Mouse (Mus musculus) MEL (cell line): ENCODE data around the gene U90926. TPM values are rescaled to one million over a fixed set of nuclear protein-coding genes. Genes with fewer than 3 reads are reported as not detected.

Experiments used
- polyA plus RNA-seq, 2 experiments: library from polyadenylated mRNA; stranded (reverse) in 1 of 2; unstranded in 1 of 2; fragments of >175 nt in 1 of 2; fragments of >200 nt in 1 of 2; gene quantifications; 2 replicates each; pipeline versions ENCODE4 v1.2.1 to v1.2.4; 2012; ENCODE audit warnings: low replicate concordance in 2 of 2, low read depth in 1 of 2; ENCODE audit not compliant: insufficient read length in 2 of 2, insufficient read depth in 1 of 2, missing spikeins in 1 of 2
- total RNA-seq: library from RNA; depleted of rRNA; stranded (reverse); fragments of 300-350 nt; gene quantifications from 2 replicates; pipeline ENCODE4 v1.2.3, GENCODE M21; 2012; rRNA removed

U90926 gene
- total and polyA plus RNA-seq, 3 experiments: not detected

Other genes with a start within 250 kb of the U90926 start
- 0.27 TPM in 1 of 2 replicates, not detected in the other for gene Odaph, start 227.9 kb downstream of the U90926 start, total RNA-seq
- under 1 TPM in 1 of 2 experiments, not detected in 1; 0.65 TPM for gene Odaph, start 227.9 kb downstream of the U90926 start, polyA plus RNA-seq
- 0.08 and 0.26 TPM in 2 replicates for gene Cdkl2, start 171.5 kb downstream of the U90926 start, total RNA-seq
- under 1 TPM in 1 of 2 experiments, not detected in 1; 0.53 TPM for gene Cdkl2, start 171.5 kb downstream of the U90926 start, polyA plus RNA-seq
- 42.8 and 49.0 TPM in 2 replicates for gene G3bp2, start 131.7 kb downstream of the U90926 start, total RNA-seq
- gene G3bp2, start 131.7 kb downstream of the U90926 start, polyA plus RNA-seq: 100 to 1,000 TPM in 1 of 2 experiments, 10 to 100 TPM in 1; 65.5 to 177 TPM
- gene Uso1, start 77.5 kb downstream of the U90926 start, total RNA-seq: 22.1 and 26.0 TPM in 2 replicates
- gene Uso1, start 77.5 kb downstream of the U90926 start, polyA plus RNA-seq: 10 to 100 TPM; 62.0 to 69.1 TPM
- gene Ppef2, start 40.9 kb upstream of the U90926 start, total RNA-seq: 0.04 TPM in 1 of 2 replicates, not detected in the other
- under 1 TPM in 1 of 2 experiments, not detected in 1; 0.08 TPM for gene Ppef2, start 40.9 kb upstream of the U90926 start, polyA plus RNA-seq
- gene Naaa, start 62.8 kb upstream of the U90926 start, total RNA-seq: 2.2 TPM in 2 replicates
- 1 to 10 TPM in 1 of 2 experiments, not detected in 1; 6.7 TPM for gene Naaa, start 62.8 kb upstream of the U90926 start, polyA plus RNA-seq
- 70.9 and 72.4 TPM in 2 replicates for gene Sdad1, start 95.1 kb upstream of the U90926 start, total RNA-seq
- gene Sdad1, start 95.1 kb upstream of the U90926 start, polyA plus RNA-seq: 10 to 100 TPM in 1 of 2 experiments, not detected in 1; 73.0 TPM
- gene Cxcl9, start 112.7 kb upstream of the U90926 start, total RNA-seq: not detected in 2 replicates
- not detected for gene Cxcl9, start 112.7 kb upstream of the U90926 start, polyA plus RNA-seq
- not detected in 2 replicates for gene Art3, start 116.4 kb upstream of the U90926 start, total RNA-seq
- gene Art3, start 116.4 kb upstream of the U90926 start, polyA plus RNA-seq: not detected
- not detected in 2 replicates for gene Cxcl10, start 133.5 kb upstream of the U90926 start, total RNA-seq
- under 1 TPM in 1 of 2 experiments, not detected in 1; 0.11 TPM for gene Cxcl10, start 133.5 kb upstream of the U90926 start, polyA plus RNA-seq
- 60.4 and 67.5 TPM in 2 replicates for gene Nup54, start 219.8 kb upstream of the U90926 start, total RNA-seq
- 100 to 1,000 TPM in 1 of 2 experiments, not detected in 1; 106 TPM for gene Nup54, start 219.8 kb upstream of the U90926 start, polyA plus RNA-seq